Mouse (Mus musculus): ENCODE data around the gene Cox17. TPM values are rescaled to one million over a fixed set of nuclear protein-coding genes. Genes with fewer than 3 reads are reported as not detected.

The Cox17 gene
- polyA plus RNA-seq, 1 experiment = 170 TPM

GRCm38 (mm10) chr16:38370633-38371374 is 24.0 kb downstream of the Cox17 start:
- TF ChIP-seq CTCF (conservative IDR thresholded peaks at IDR 0.05; ENCODE audit: insufficient read depth, insufficient read length, low read depth, low read length) (no peak), POLR2A (IDR thresholded peaks at IDR 0.05; ENCODE audit: low read depth, low read length) (no peak)
- WGBS = 79% methylated on average over 8 of the region's 8 CpGs
- Histone ChIP-seq H3K36me3 (ENCODE audit: control insufficient read depth, insufficient read depth, low read length) (no peaks in the 10 kb centered on the region), H3K27me3 (replicated peaks; ENCODE audit: control insufficient read depth, insufficient read depth, low read length) (no peaks in the 10 kb centered on the region), H3K4me1 (ENCODE audit: control insufficient read depth, insufficient read depth, low read length) (no peaks in the 10 kb centered on the region), H3K4me3 (ENCODE audit: insufficient read depth, low read depth, low read length) (no peak overlapping the region), H3K27ac (ENCODE audit: insufficient read depth, low read depth, low read length) (no peak overlapping the region)
- no peak for DNase-seq

GRCm38 (mm10) chr16:38371705-38372296 is 25.0 kb downstream of the Cox17 start:
- H3K36me3 ChIP-seq (ENCODE audit: control insufficient read depth, insufficient read depth, low read length) = no peaks in the 10 kb centered on the region
- 87% methylated on average over 15 of the region's 15 CpGs for WGBS
- DNase-seq = no peak
- H3K27ac ChIP-seq (ENCODE audit: insufficient read depth, low read depth, low read length) = no peak overlapping the region
- no peak for TF ChIP-seq POLR2A (IDR thresholded peaks at IDR 0.05; ENCODE audit: low read depth, low read length)
- no peak for TF ChIP-seq CTCF (conservative IDR thresholded peaks at IDR 0.05; ENCODE audit: insufficient read depth, insufficient read length, low read depth, low read length)
- H3K4me3 ChIP-seq (ENCODE audit: insufficient read depth, low read depth, low read length) = no peak overlapping the region
- H3K27me3 ChIP-seq (replicated peaks; ENCODE audit: control insufficient read depth, insufficient read depth, low read length) = no peaks in the 10 kb centered on the region
- no peaks in the 10 kb centered on the region for H3K4me1 ChIP-seq (ENCODE audit: control insufficient read depth, insufficient read depth, low read length)

GRCm38 (mm10) chr16:38372876-38373275 is 26.1 kb downstream of the Cox17 start:
- Histone ChIP-seq H3K27me3 (replicated peaks; ENCODE audit: control insufficient read depth, insufficient read depth, low read length) (no peaks in the 10 kb centered on the region), H3K27ac (ENCODE audit: insufficient read depth, low read depth, low read length) (no peak overlapping the region), H3K36me3 (ENCODE audit: control insufficient read depth, insufficient read depth, low read length) (no peaks in the 10 kb centered on the region), H3K4me3 (ENCODE audit: insufficient read depth, low read depth, low read length) (no peak overlapping the region), H3K4me1 (ENCODE audit: control insufficient read depth, insufficient read depth, low read length) (no peaks in the 10 kb centered on the region)
- WGBS = 91% methylated on average over 4 of the region's 4 CpGs
- TF ChIP-seq CTCF (conservative IDR thresholded peaks at IDR 0.05; ENCODE audit: insufficient read depth, insufficient read length, low read depth, low read length) = no peak
- TF ChIP-seq POLR2A (IDR thresholded peaks at IDR 0.05; ENCODE audit: low read depth, low read length) = no peak
- no peak for DNase-seq

GRCm38 (mm10) chr16:38373439-38373838 is 26.6 kb downstream of the Cox17 start:
- Histone ChIP-seq H3K27me3 (replicated peaks; ENCODE audit: control insufficient read depth, insufficient read depth, low read length) (no peaks in the 10 kb centered on the region), H3K27ac (ENCODE audit: insufficient read depth, low read depth, low read length) (no peak overlapping the region), H3K4me1 (ENCODE audit: control insufficient read depth, insufficient read depth, low read length) (no peaks in the 10 kb centered on the region), H3K4me3 (ENCODE audit: insufficient read depth, low read depth, low read length) (no peak overlapping the region), H3K36me3 (ENCODE audit: control insufficient read depth, insufficient read depth, low read length) (no peaks in the 10 kb centered on the region)
- WGBS = 72% methylated on average over 10 of the region's 10 CpGs
- no peak for TF ChIP-seq CTCF (conservative IDR thresholded peaks at IDR 0.05; ENCODE audit: insufficient read depth, insufficient read length, low read depth, low read length)
- TF ChIP-seq POLR2A (IDR thresholded peaks at IDR 0.05; ENCODE audit: low read depth, low read length) = no peak
- no peak for DNase-seq

GRCm38 (mm10) chr16:38373941-38374340 is 27.1 kb downstream of the Cox17 start:
- no peak overlapping the region for H3K4me3 ChIP-seq (ENCODE audit: insufficient read depth, low read depth, low read length)
- no peaks in the 10 kb centered on the region for H3K4me1 ChIP-seq (ENCODE audit: control insufficient read depth, insufficient read depth, low read length)
- 89% methylated on average over 16 of the region's 16 CpGs for WGBS
- H3K27ac ChIP-seq (ENCODE audit: insufficient read depth, low read depth, low read length) = no peak overlapping the region
- TF ChIP-seq CTCF (conservative IDR thresholded peaks at IDR 0.05; ENCODE audit: insufficient read depth, insufficient read length, low read depth, low read length) (no peak), POLR2A (IDR thresholded peaks at IDR 0.05; ENCODE audit: low read depth, low read length) (no peak)
- H3K27me3 ChIP-seq (replicated peaks; ENCODE audit: control insufficient read depth, insufficient read depth, low read length) = no peaks in the 10 kb centered on the region
- no peak for DNase-seq
- H3K36me3 ChIP-seq (ENCODE audit: control insufficient read depth, insufficient read depth, low read length) = no peaks in the 10 kb centered on the region

DNA sequence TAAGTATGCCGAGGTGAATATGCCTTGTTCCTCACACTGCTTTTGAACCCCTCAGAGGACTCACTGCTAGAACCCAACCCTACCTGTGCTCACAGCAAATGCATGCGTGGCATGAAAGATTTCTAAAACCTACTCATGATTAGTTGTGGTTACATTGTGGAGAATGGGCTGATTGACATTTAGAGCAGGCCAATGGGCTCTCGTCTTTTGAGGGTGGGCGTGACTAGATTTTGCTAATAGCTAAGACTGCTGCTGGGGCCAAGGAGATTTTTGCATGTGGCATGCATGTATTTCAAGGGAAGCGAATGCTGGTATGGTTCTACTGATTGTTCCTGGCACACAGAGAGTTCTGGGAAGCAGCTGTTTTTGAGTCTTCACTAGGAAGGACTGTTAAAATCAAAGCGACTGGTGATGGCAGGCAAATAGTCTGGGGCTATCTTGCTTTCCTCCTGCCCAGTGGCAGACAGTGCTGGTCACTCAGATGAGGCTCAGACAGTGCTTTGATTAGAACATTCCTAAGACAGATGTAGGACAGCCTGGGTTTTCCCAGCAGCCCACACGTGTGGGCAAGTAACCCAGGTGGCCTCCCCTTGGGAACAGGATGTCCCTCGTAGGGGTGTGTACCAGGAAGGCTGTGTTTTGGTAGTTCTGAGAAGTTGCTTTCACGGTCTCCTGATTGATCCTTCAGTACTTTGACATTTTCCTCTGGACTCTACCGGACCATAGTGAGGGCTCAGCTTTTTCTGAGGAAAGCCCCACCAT is 27.8 kb downstream of the Cox17 start:
- H3K36me3 ChIP-seq (ENCODE audit: control insufficient read depth, insufficient read depth, low read length) = no peaks in the 10 kb centered on the region
- H3K27me3 ChIP-seq (replicated peaks; ENCODE audit: control insufficient read depth, insufficient read depth, low read length) = no peaks in the 10 kb centered on the region
- no peak for TF ChIP-seq POLR2A (IDR thresholded peaks at IDR 0.05; ENCODE audit: low read depth, low read length)
- TF ChIP-seq CTCF (conservative IDR thresholded peaks at IDR 0.05; ENCODE audit: insufficient read depth, insufficient read length, low read depth, low read length) = no peak
- no peak for DNase-seq
- 79% methylated on average over 10 of the region's 10 CpGs for WGBS
- H3K4me3 ChIP-seq (ENCODE audit: insufficient read depth, low read depth, low read length) = no peak overlapping the region
- no peaks in the 10 kb centered on the region for H3K4me1 ChIP-seq (ENCODE audit: control insufficient read depth, insufficient read depth, low read length)
- no peak overlapping the region for H3K27ac ChIP-seq (ENCODE audit: insufficient read depth, low read depth, low read length)

DNA sequence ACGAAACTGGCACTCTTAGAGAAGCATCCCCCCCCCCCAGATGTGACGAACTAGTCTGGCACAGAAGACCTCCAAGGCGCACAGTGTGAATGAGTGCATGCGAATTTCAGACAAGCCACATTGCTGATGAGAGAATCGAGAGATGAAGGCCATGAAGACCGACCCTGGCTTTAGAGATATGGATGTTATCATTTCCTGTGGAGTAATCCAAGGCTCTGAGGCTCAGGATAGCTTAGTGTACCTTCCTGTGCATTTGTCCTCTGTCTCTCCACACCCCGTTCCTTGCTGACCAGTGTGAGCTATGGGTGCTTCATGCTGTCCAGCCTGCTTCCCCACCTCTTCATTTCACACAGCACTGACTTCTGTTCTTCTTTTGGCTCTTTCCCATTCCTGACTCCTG is 28.4 kb downstream of the Cox17 start:
- Histone ChIP-seq H3K4me1 (ENCODE audit: control insufficient read depth, insufficient read depth, low read length) (no peaks in the 10 kb centered on the region), H3K27me3 (replicated peaks; ENCODE audit: control insufficient read depth, insufficient read depth, low read length) (no peaks in the 10 kb centered on the region), H3K27ac (ENCODE audit: insufficient read depth, low read depth, low read length) (no peak overlapping the region), H3K36me3 (ENCODE audit: control insufficient read depth, insufficient read depth, low read length) (no peaks in the 10 kb centered on the region), H3K4me3 (ENCODE audit: insufficient read depth, low read depth, low read length) (no peak overlapping the region)
- no peak for DNase-seq
- TF ChIP-seq POLR2A (IDR thresholded peaks at IDR 0.05; ENCODE audit: low read depth, low read length) = no peak
- TF ChIP-seq CTCF (conservative IDR thresholded peaks at IDR 0.05; ENCODE audit: insufficient read depth, insufficient read length, low read depth, low read length) = no peak
- 85% methylated on average over 7 of the region's 7 CpGs for WGBS

Data from kidney, adult 2 months (tissue).